Mouse (Mus musculus): Measurements from ENCODE around the gene Slc34a1. TPM values are rescaled to one million over a fixed set of nuclear protein-coding genes. Genes with fewer than 3 reads are reported as not detected.

Slc34a1 gene
- 1.5 and 1.8 TPM in 2 replicates for polyA plus RNA-seq (2015; fragmentation: Nextera tagmentation; extraction: Ambion mirVana)

GRCm38 (mm10) chr13:55398088-55398487 is at the start of gene Slc34a1:
Slc34a1 (plus strand) TSS chr13:55398187.

DNA sequence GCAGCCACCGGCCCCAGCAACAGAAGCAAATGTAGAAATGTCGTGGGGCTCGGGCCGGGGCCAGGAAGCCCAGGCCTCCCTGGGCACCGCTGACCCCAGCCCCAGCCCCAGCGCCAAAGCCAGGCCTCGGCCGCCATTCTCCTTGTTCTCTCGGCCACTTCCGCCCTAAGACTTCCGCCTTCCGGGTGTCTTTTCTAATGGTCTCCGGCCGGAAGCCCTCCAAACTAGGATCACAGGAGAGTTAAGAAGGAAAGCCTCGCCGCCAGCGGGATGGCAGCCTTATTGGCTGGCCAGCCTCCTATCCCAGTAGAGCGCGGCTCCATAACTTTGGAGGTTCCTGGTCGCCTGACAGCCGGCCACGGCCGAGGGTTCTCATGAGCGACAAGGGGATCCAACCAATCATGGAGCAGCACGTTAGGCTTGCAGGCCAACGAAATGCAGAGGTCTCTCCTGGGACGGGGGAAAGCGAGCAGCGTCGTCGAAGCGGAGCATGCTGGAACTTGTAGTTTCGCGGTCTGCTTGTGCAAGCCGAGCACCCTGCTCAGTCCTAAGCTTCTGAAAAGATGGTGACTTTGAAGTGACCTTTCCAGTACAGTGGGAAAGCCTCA is 35.4 kb upstream of the Slc34a1 start, which contains the start of gene Lman2:
TSS of gene Lman2 (minus strand) at position 331 of the 608 bp plus-strand sequence.

GRCm38 (mm10) chr13:55369531-55370114 is 28.4 kb upstream of the Slc34a1 start, which contains the start of gene Rgs14:
Rgs14 (plus strand) TSS chr13:55369732.

DNA sequence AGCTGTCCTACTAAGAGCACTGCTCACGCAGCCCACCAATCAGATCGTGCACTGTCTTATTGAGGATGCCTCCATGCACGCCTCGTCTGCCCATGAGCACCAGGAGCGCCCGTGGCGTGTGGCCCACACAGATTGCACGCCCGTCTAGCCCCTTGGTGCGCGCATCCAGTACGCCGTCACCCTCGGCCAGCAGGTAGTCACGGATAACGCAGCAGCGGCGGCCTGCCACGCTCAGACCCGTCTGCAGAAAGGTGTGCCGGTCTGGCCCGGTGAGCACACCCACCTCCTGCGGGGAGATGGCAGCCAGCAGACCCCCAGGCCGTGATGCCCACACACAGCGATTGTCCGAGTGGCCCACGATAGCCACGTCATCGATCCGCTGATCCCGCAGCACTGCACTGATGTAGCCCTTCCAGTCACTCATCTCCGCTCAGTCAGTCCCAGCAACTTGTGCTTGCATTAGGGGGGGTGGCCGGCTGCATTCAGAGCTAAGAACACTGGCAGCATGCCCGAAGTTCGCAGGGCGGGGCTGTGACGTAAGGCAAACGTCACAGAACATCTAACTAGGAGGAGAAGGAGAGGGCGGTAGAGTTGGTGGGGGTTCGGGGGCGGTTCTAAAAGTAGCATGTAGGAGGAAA is 16.9 kb downstream of the Slc34a1 start, which contains the start of gene Pfn3:
TSS of gene Pfn3 (minus strand) at position 490 of the 638 bp plus-strand sequence.

DNA sequence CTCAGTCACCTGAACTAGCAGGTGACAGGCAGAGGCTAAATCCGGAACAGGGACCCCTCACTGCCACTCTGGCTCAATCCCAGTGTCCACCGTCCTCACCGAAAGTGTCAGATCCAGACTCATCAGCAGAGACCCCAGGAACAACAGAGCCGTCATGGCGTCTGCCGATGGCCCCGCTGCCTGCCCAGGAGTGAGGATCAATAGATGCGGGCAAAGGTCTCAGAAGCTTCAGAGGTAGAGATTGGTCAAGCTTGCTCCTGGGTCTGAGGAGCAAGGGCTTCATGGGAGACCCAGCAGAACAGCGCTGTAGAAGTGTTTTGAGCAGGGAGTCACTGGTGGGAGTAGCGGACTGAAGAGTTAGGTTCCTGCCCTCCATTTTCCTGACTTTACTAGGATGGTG is 28.6 kb downstream of the Slc34a1 start, which contains the start of gene F12:
TSS of gene F12 (minus strand) at position 181 of the 400 bp plus-strand sequence.

GRCm38 (mm10) chr13:55444937-55445315 is 46.9 kb downstream of the Slc34a1 start, which contains the start of gene Grk6:
Grk6 (plus strand) TSS chr13:55445072.

DNA sequence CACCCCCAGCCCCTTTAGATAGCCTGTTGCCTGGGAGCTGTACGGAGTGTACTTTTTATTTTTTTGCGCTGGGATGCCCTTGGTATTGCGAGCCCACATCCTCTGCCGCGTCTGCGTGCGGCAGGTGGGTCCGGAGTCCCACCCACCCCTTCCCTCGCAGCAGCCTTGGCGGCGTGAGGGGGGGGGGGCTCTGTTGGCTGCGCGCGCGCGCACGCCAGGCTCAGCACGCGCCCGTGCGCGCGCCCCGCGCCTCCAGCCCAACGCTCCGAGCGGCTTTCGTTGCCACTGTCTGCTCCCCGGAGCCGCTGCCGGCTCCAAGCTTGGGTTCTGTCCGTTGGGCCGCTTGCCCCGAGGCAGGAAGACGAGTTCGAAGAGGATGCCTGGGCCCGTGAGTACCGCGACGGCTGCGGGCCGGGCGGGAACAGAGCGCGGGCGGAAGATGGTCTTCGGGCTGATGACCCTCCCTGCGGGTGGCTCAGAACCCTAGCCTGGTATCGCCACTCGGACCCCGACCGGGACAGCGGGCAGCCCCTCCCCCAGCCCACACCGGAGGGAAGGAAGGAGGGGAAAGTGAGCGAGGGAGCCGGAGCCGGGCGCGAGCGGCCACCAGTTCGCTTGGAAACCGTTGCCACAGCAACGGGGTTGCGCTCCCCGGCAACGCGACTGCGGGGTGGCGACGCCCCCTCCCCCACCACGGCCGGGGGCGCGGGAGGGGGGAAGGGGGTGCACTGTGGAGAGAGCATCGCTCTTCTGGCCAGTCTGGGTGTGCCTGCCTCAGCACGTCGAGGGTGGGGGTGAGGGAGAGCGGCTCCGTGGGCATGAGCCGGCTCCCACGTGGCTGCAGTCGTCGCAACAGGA is 66.3 kb downstream of the Slc34a1 start, which contains the start of gene Prr7:
TSS of gene Prr7 (plus strand) at position 241 of the 858 bp plus-strand sequence.

Small RNA genes within 50 kb of the gene (microRNA-seq; reads per million reads assigned to microRNA genes)
- gene Mir6943 (ENCODE audit: borderline replicate concordance, insufficient number of aligned reads), result not detected

Other genes starting within 250 kb of the Slc34a1 start
- gene Fgfr4, start 245.5 kb upstream of the Slc34a1 start, polyA plus RNA-seq (2015; fragmentation: Nextera tagmentation; extraction: Ambion mirVana), result 2.4 and 10.5 TPM in 2 replicates
- 42.4 and 67.5 TPM in 2 replicates for gene Nsd1, start 188.4 kb upstream of the Slc34a1 start, polyA plus RNA-seq (2015; fragmentation: Nextera tagmentation; extraction: Ambion mirVana)
- 230 and 264 TPM in 2 replicates for gene Prelid1, start 77.7 kb upstream of the Slc34a1 start, polyA plus RNA-seq (2015; fragmentation: Nextera tagmentation; extraction: Ambion mirVana)
- gene Rab24, start 76.2 kb upstream of the Slc34a1 start, polyA plus RNA-seq (2015; fragmentation: Nextera tagmentation; extraction: Ambion mirVana), result 89.1 and 126 TPM in 2 replicates
- gene Mxd3, start 68.4 kb upstream of the Slc34a1 start, polyA plus RNA-seq (2015; fragmentation: Nextera tagmentation; extraction: Ambion mirVana), result 10.8 and 18.6 TPM in 2 replicates
- gene Lman2, start 35.4 kb upstream of the Slc34a1 start, polyA plus RNA-seq (2015; fragmentation: Nextera tagmentation; extraction: Ambion mirVana), result 58.9 and 82.5 TPM in 2 replicates
- 1.2 and 1.3 TPM in 2 replicates for gene Rgs14, start 28.5 kb upstream of the Slc34a1 start, polyA plus RNA-seq (2015; fragmentation: Nextera tagmentation; extraction: Ambion mirVana)
- gene Pfn3, start 17.0 kb downstream of the Slc34a1 start, polyA plus RNA-seq (2015; fragmentation: Nextera tagmentation; extraction: Ambion mirVana), result not detected in 2 replicates
- 8.7 and 12.2 TPM in 2 replicates for gene F12, start 28.6 kb downstream of the Slc34a1 start, polyA plus RNA-seq (2015; fragmentation: Nextera tagmentation; extraction: Ambion mirVana)
- gene Grk6, start 46.9 kb downstream of the Slc34a1 start, polyA plus RNA-seq (2015; fragmentation: Nextera tagmentation; extraction: Ambion mirVana), result 20.3 and 24.0 TPM in 2 replicates
- gene Prr7, start 66.1 kb downstream of the Slc34a1 start, polyA plus RNA-seq (2015; fragmentation: Nextera tagmentation; extraction: Ambion mirVana), result 1.0 and 1.1 TPM in 2 replicates
- gene Dbn1, start 89.9 kb downstream of the Slc34a1 start, polyA plus RNA-seq (2015; fragmentation: Nextera tagmentation; extraction: Ambion mirVana), result 66.4 and 97.2 TPM in 2 replicates
- gene Pdlim7, start 115.5 kb downstream of the Slc34a1 start, polyA plus RNA-seq (2015; fragmentation: Nextera tagmentation; extraction: Ambion mirVana), result 72.4 and 78.9 TPM in 2 replicates
- 2.8 and 2.9 TPM in 2 replicates for gene Dok3, start 131.1 kb downstream of the Slc34a1 start, polyA plus RNA-seq (2015; fragmentation: Nextera tagmentation; extraction: Ambion mirVana)
- gene Ddx41, start 138.5 kb downstream of the Slc34a1 start, polyA plus RNA-seq (2015; fragmentation: Nextera tagmentation; extraction: Ambion mirVana), result 39.5 and 45.1 TPM in 2 replicates
- gene Fam193b, start 172.9 kb downstream of the Slc34a1 start, polyA plus RNA-seq (2015; fragmentation: Nextera tagmentation; extraction: Ambion mirVana), result 17.9 and 21.7 TPM in 2 replicates
- 89.2 and 133 TPM in 2 replicates for gene Tmed9, start 175.5 kb downstream of the Slc34a1 start, polyA plus RNA-seq (2015; fragmentation: Nextera tagmentation; extraction: Ambion mirVana)
- 20.5 and 21.5 TPM in 2 replicates for gene B4galt7, start 201.7 kb downstream of the Slc34a1 start, polyA plus RNA-seq (2015; fragmentation: Nextera tagmentation; extraction: Ambion mirVana)
- gene Caml, start 224.8 kb downstream of the Slc34a1 start, polyA plus RNA-seq (2015; fragmentation: Nextera tagmentation; extraction: Ambion mirVana), result 62.8 and 62.9 TPM in 2 replicates
- gene Ddx46, start 236.8 kb downstream of the Slc34a1 start, polyA plus RNA-seq (2015; fragmentation: Nextera tagmentation; extraction: Ambion mirVana), result 13.0 and 17.6 TPM in 2 replicates